Mouse (Mus musculus): ENCODE measurements around the gene Zfp410. TPM values are rescaled to one million over a fixed set of nuclear protein-coding genes. Genes with fewer than 3 reads are reported as not detected.

Gene Zfp410
- total and polyA plus RNA-seq, 2 experiments from 2014 or later: 48.7 to 88.7 TPM

- H3K4me1 ChIP-seq (ENCODE audit: insufficient read depth): no peaks in the 10 kb centered on the region
- no peak overlapping the region for H3K27ac ChIP-seq (ENCODE audit: low read depth, low read length)
- no peak for TF ChIP-seq CTCF (IDR thresholded peaks at IDR 0.05; ENCODE audit: low read depth)
- peaks cover 69% of the 10 kb centered on the region for H3K36me3 ChIP-seq (ENCODE audit: insufficient read depth)
- no peaks in the 10 kb centered on the region for H3K27me3 ChIP-seq (ENCODE audit: insufficient read depth, low read length)
- ATAC-seq (no peak), DNase-seq (no peak)
- H3K4me2 ChIP-seq (ENCODE audit: low read depth): no peak overlapping the region
- WGBS: 84% methylated on average over 6 of the region's 6 CpGs
- H3K4me3 ChIP-seq (ENCODE audit: low read depth, low read length): no peak overlapping the region
- no peaks in the 10 kb centered on the region for H3K9me3 ChIP-seq (ENCODE audit: low read length)
- no peak overlapping the region for H3K9ac ChIP-seq
These were observed 57.3 kb downstream of the Zfp410 start for GRCm38 (mm10) chr12:84373831-84374481.

DNA sequence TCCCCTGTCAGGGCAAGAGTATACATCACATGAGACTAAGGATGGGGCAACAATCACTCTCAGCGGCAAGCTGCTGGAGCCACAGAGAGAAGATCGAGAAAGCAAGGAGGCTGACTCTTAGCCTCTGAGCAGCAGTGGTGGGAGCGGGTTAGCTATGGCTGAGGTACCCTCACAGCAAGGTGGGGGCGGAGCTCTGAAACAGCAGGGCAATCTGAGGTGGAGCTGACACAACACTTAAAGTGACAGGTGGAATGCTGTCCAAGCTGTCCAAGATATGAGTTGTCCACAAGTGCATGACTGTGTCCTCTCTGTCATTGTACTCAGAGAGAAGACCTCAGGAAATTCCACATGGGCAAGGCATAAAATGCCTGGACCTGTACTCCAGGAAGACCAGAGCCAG is 65.7 kb downstream of the Zfp410 start:
- Histone ChIP-seq H3K27me3 (ENCODE audit: insufficient read depth, low read length) (no peaks in the 10 kb centered on the region), H3K4me3 (ENCODE audit: low read depth, low read length) (no peak overlapping the region), H3K4me1 (ENCODE audit: insufficient read depth) (no peaks in the 10 kb centered on the region), H3K36me3 (ENCODE audit: insufficient read depth) (peaks cover 11% of the 10 kb centered on the region; the same call in 1 of the 2 replicates), H3K27ac (ENCODE audit: low read depth, low read length) (no peak overlapping the region), H3K4me2 (ENCODE audit: low read depth) (no peak overlapping the region), H3K9ac (no peak overlapping the region), H3K9me3 (ENCODE audit: low read length) (no peaks in the 10 kb centered on the region)
- no peak for DNase-seq
- no peak for TF ChIP-seq CTCF (IDR thresholded peaks at IDR 0.05; ENCODE audit: low read depth)
- no peak for ATAC-seq
- 89% methylated on average over 4 of the region's 4 CpGs for WGBS

DNA sequence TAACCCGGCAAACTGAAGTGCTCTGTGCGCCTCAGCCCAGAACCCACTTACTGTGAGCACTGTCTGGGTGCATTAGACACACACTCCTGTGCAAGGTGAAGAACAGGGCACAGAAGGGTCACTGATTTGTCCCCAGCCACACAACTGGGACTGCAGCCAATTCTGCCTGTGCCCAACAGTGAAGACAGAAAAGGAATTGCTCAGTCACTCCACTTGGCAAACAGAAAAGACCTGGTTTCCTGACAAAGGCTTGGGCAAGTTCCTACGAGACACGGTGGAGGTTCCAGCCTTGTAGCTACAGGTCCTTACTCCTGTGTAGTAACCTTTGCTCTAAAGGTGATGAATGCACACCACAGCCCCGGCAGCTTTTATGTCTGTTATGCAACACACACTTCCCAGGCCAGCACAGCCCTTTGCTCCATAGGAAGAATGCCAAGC is 68.0 kb downstream of the Zfp410 start:
- H3K27me3 ChIP-seq (ENCODE audit: insufficient read depth, low read length): no peaks in the 10 kb centered on the region
- WGBS: 57% methylated on average over 5 of the region's 5 CpGs
- H3K4me2 ChIP-seq (ENCODE audit: low read depth): no peak overlapping the region
- H3K36me3 ChIP-seq (ENCODE audit: insufficient read depth): no peaks in the 10 kb centered on the region; the same call in 1 of the 2 replicates
- no peak overlapping the region for H3K27ac ChIP-seq (ENCODE audit: low read depth, low read length)
- peak; percentile 36 for DNase-seq
- H3K4me3 ChIP-seq (ENCODE audit: low read depth, low read length): no peak overlapping the region
- no peaks in the 10 kb centered on the region for H3K9me3 ChIP-seq (ENCODE audit: low read length)
- no peak for TF ChIP-seq CTCF (IDR thresholded peaks at IDR 0.05; ENCODE audit: low read depth)
- ATAC-seq: peak; percentile 27; the same call in 1 of the 2 replicates
- no peak overlapping the region for H3K9ac ChIP-seq
- no peaks in the 10 kb centered on the region for H3K4me1 ChIP-seq (ENCODE audit: insufficient read depth)

- no peak overlapping the region for H3K4me2 ChIP-seq (ENCODE audit: low read depth)
- no peaks in the 10 kb centered on the region for H3K4me1 ChIP-seq (ENCODE audit: insufficient read depth)
- no peak for TF ChIP-seq CTCF (IDR thresholded peaks at IDR 0.05; ENCODE audit: low read depth)
- no peak for DNase-seq
- H3K9ac ChIP-seq: no peak overlapping the region
- no peaks in the 10 kb centered on the region for H3K9me3 ChIP-seq (ENCODE audit: low read length)
- no peaks in the 10 kb centered on the region; the same call in 1 of the 2 replicates for H3K36me3 ChIP-seq (ENCODE audit: insufficient read depth)
- H3K27ac ChIP-seq (ENCODE audit: low read depth, low read length): no peak overlapping the region
- no peak overlapping the region for H3K4me3 ChIP-seq (ENCODE audit: low read depth, low read length)
- WGBS: 93% methylated on average over 4 of the region's 4 CpGs
- no peak for ATAC-seq
- no peaks in the 10 kb centered on the region for H3K27me3 ChIP-seq (ENCODE audit: insufficient read depth, low read length)
These were observed 68.8 kb downstream of the Zfp410 start for GRCm38 (mm10) chr12:84385408-84385807.

GRCm38 (mm10) chr12:84388097-84388496 is 71.4 kb downstream of the Zfp410 start:
- ATAC-seq (no peak), DNase-seq (no peak)
- H3K36me3 ChIP-seq (ENCODE audit: insufficient read depth): no peaks in the 10 kb centered on the region; the same call in 1 of the 2 replicates
- H3K4me2 ChIP-seq (ENCODE audit: low read depth): no peak overlapping the region
- no peaks in the 10 kb centered on the region for H3K4me1 ChIP-seq (ENCODE audit: insufficient read depth)
- no peak overlapping the region for H3K4me3 ChIP-seq (ENCODE audit: low read depth, low read length)
- H3K9ac ChIP-seq: no peak overlapping the region
- H3K27ac ChIP-seq (ENCODE audit: low read depth, low read length): no peak overlapping the region
- H3K9me3 ChIP-seq (ENCODE audit: low read length): no peaks in the 10 kb centered on the region
- TF ChIP-seq CTCF (IDR thresholded peaks at IDR 0.05; ENCODE audit: low read depth): no peak
- H3K27me3 ChIP-seq (ENCODE audit: insufficient read depth, low read length): no peaks in the 10 kb centered on the region
- 87% methylated on average over 8 of the region's 8 CpGs for WGBS

- no peaks in the 10 kb centered on the region for H3K4me1 ChIP-seq (ENCODE audit: insufficient read depth)
- no peak for ATAC-seq
- no peaks in the 10 kb centered on the region; the same call in 1 of the 2 replicates for H3K36me3 ChIP-seq (ENCODE audit: insufficient read depth)
- no peak for TF ChIP-seq CTCF (IDR thresholded peaks at IDR 0.05; ENCODE audit: low read depth)
- no peak overlapping the region for H3K4me3 ChIP-seq (ENCODE audit: low read depth, low read length)
- 79% methylated on average over 14 of the region's 14 CpGs for WGBS
- no peak overlapping the region for H3K9ac ChIP-seq
- no peaks in the 10 kb centered on the region for H3K9me3 ChIP-seq (ENCODE audit: low read length)
- no peak overlapping the region for H3K4me2 ChIP-seq (ENCODE audit: low read depth)
- H3K27ac ChIP-seq (ENCODE audit: low read depth, low read length): no peak overlapping the region
- H3K27me3 ChIP-seq (ENCODE audit: insufficient read depth, low read length): no peaks in the 10 kb centered on the region
- DNase-seq: no peak
These were observed 72.2 kb downstream of the Zfp410 start for GRCm38 (mm10) chr12:84388774-84389400.

- H3K4me1 ChIP-seq (ENCODE audit: insufficient read depth): no peaks in the 10 kb centered on the region
- H3K4me3 ChIP-seq (ENCODE audit: low read depth, low read length): no peak overlapping the region
- TF ChIP-seq CTCF (IDR thresholded peaks at IDR 0.05; ENCODE audit: low read depth): no peak
- no peaks in the 10 kb centered on the region for H3K9me3 ChIP-seq (ENCODE audit: low read length)
- H3K9ac ChIP-seq: no peak overlapping the region
- H3K36me3 ChIP-seq (ENCODE audit: insufficient read depth): no peaks in the 10 kb centered on the region; the same call in 1 of the 2 replicates
- WGBS: 93% methylated on average over 6 of the region's 6 CpGs
- DNase-seq: no peak
- H3K27me3 ChIP-seq (ENCODE audit: insufficient read depth, low read length): no peaks in the 10 kb centered on the region
- no peak overlapping the region for H3K27ac ChIP-seq (ENCODE audit: low read depth, low read length)
- no peak overlapping the region for H3K4me2 ChIP-seq (ENCODE audit: low read depth)
- ATAC-seq: no peak
These were observed 73.7 kb downstream of the Zfp410 start for GRCm38 (mm10) chr12:84390336-84390735.
